Mouse (Mus musculus): ENCODE results near the gene Pomt1.

Gene Pomt1

GRCm38 (mm10) chr2:32235886-32236759, at the start of gene Pomt1:
Pomt1 (plus strand) TSS chr2:32236590.
- DNase-seq (ENCODE audit: low read depth in 2 of 2, low spot score in 2 of 2), result peak; percentile 85 to 86

GRCm38 (mm10) chr2:32187019-32187551, 49.3 kb upstream of the Pomt1 start:
- no peak for DNase-seq (ENCODE audit: low read depth in 2 of 2, low spot score in 2 of 2)

DNA sequence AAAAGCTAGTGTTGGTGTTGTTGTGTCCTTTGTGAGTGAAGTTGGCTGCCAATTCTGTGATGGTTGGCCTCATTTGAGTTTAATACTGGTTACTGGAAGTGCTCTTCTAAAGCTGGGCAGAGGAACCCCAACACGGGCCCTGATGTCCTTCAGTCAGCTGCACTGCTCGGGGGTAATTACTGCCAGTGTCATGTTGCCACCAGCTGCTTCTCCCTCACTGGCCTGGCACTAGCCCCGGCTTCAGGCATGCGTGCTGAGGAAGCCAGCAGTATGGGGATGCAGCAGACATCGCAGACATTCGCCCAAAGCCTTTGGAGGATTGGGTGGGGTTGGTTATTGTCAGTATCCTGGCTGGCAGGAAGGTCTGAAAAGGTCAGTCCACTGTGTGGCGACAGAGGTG, 48.7 kb upstream of the Pomt1 start:
- DNase-seq (ENCODE audit: low read depth in 2 of 2, low spot score in 2 of 2), result no peak

DNA sequence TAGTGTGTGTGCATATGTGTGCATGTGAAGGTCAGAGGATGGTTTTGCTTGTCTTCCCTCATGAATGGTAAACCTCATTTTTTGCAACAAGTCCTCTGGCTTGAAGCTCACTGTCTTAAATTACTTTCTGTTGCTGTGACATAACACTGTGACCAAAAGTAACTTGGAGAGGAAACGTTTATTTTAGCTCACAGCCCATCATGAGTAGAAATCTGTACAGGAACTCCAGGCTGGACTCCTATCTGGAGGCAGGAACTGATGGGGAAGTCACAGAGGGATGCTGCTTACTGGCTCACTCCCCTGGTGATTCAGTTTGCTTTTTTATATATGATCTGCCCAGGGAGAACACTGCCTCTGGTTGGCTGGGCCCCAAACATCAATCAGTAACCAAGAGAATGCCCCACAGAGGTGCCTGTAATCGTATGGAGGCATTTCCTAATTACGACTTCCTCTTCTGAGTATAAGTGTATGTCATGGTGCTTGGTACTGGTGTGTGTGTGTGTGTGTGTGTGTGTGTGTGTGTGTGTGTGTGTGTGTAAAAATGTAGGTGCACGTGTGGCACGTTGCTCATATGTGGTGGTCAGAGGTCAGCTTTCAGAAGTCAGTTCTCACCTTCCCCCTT, 47.2 kb upstream of the Pomt1 start:
- DNase-seq (ENCODE audit: low read depth in 2 of 2, low spot score in 2 of 2), result no peak

DNA sequence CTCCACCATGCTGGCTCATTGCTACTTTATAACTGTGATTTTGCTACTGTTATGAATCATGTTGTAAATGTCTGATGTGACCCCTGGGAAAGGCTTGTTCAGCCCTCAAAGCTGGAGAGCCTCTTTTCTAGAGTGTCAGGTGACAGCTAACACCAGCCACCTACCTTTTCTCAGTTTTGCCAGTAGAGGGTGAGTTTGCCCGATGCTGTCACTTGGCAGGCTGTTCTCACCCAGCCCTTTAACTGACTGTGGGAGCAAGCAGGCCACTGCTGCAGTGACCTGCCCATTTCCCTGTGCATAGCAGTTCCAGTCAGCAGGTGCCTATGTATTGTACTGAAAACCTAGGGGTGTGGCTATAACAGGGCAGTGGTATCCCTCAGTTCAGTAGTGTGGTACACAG, 45.8 kb upstream of the Pomt1 start:
- no peak for DNase-seq (ENCODE audit: low read depth in 2 of 2, low spot score in 2 of 2)

GRCm38 (mm10) chr2:32191872-32192507, 44.4 kb upstream of the Pomt1 start:
- peak; percentile 55 to 69 for DNase-seq (ENCODE audit: low read depth in 2 of 2, low spot score in 2 of 2)

- DNase-seq (ENCODE audit: low read depth in 2 of 2, low spot score in 2 of 2), result no peak
Observed at GRCm38 (mm10) chr2:32198977-32199376, 37.4 kb upstream of the Pomt1 start.

DNA sequence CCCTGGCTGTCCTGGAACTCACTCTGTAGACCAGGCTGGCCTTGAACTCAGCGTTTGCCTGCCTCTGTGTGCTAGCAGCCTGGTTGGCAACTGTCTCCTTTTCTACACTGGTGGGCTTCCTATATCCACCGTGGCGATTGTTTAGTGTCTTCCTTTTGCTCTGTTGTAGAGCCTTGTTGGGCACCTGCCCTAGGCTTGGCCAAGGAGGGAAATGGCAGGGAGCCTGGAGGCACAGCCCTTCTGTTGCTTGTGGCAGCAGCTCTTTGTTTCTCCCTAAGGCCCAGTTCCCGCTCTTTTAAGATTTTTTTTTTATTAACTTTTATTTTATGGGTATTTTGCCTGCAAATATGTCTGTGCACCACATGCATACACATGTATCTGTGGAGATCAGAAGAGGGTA, 36.4 kb upstream of the Pomt1 start:
- DNase-seq (ENCODE audit: low read depth in 2 of 2, low spot score in 2 of 2), result no peak

DNA sequence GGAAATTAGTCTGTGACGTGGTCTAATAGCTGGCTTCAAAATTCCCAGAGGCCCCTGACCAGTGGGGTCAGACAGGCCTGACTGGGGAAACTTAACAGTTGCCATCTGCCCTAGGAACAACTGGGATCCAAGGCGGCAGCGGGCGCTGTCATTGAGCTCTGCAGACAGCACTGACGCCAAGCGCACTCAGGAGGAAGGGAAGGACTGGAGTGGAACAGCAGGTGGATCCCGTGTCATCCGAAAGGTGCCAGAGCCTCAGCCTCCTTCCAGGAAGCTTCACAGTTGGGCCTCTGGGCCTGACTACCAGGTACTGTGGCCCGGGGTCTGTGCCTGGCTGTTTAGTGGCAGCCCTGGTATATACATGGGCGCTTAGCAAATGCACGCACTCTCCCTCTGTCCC, 35.7 kb upstream of the Pomt1 start:
- DNase-seq (ENCODE audit: low read depth in 2 of 2, low spot score in 2 of 2), result no peak

DNA sequence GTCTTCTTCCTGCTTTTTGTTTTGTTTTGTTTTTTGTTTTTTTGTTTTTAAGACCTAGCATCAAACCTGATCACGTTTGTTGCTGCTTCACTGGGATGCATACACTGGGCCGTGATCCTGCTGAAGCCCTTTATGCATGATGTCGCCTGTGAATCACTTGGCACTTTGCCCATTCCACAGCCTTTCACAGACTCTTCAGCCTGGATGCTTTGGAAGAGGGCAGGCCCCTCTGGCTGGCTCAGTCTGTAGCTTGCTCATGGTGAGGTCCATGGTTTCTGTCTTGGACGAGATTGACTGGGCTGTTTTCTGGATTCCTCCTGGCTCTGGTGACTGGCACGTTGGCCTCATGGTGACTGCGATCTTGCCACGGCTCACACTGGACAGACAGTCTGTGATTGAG, 34.9 kb upstream of the Pomt1 start:
- no peak for DNase-seq (ENCODE audit: low read depth in 2 of 2, low spot score in 2 of 2)

DNA sequence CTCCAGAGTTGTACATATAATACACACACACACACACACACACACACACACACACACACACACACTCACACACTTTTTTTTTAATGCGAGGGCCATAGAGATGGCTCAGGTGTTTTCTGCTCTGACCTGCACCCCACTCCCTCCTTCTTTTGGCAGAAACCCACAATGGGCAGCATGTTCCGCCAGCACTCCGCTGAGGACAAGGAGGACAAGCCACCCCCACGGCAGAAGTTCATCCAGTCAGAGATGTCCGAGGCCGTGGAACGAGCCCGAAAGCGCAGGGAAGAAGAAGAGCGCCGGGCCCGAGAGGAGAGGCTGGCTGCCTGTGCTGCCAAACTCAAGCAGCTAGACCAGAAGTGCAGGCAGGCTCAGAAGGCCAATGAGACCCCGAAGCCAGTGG, 32.5 kb upstream of the Pomt1 start:
- no peak for DNase-seq (ENCODE audit: low read depth in 2 of 2, low spot score in 2 of 2)

GRCm38 (mm10) chr2:32207682-32208081, 28.7 kb upstream of the Pomt1 start:
- no peak for DNase-seq (ENCODE audit: low read depth in 2 of 2, low spot score in 2 of 2)

DNA sequence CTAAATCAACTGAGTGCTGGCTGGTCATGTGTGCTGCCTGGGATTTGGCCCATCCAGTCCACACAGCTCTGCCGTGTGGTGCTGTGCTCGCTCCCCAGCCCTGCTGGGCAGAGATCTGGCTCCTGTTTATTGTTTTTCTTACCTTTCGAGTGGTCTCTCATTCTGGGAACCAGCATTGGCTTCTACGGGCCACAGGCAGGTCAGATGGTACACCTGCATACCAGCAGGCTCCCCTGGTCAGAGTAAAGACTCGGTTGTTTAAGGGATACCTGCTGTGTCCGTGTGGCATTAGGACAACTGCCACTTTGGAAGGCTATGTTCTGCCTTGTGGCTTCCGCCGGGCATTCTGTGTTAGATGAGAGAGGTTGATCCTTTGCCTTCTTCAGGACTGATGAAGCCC, 24.7 kb upstream of the Pomt1 start:
- no peak for DNase-seq (ENCODE audit: low read depth in 2 of 2, low spot score in 2 of 2)

GRCm38 (mm10) chr2:32213000-32213399, 23.4 kb upstream of the Pomt1 start:
- DNase-seq (ENCODE audit: low read depth in 2 of 2, low spot score in 2 of 2), result no peak

DNA sequence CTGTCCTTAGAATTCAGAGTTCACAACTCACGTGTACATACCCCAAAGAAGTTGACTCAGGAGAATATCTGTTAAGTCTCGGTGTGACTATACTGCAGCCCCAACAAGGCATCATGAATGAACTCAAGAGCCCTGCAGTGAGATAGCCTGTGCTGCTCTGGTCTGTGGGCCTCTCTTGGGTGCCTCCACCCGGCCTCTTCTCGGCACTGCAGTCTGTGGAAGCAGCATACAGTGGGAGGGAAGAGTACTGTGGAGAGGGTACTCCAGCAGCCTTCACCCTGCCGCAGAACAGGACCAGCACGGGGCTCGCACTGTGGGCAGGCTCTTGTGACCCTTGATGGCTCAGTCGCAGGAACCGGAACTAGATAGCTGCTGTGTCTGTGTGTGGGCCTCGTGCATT, 20.8 kb upstream of the Pomt1 start:
- no peak for DNase-seq (ENCODE audit: low read depth in 2 of 2, low spot score in 2 of 2)

GRCm38 (mm10) chr2:32216506-32216905, 19.9 kb upstream of the Pomt1 start:
- no peak for DNase-seq (ENCODE audit: low read depth in 2 of 2, low spot score in 2 of 2)

GRCm38 (mm10) chr2:32217656-32218055, 18.7 kb upstream of the Pomt1 start:
- DNase-seq (ENCODE audit: low read depth in 2 of 2, low spot score in 2 of 2), result no peak

DNA sequence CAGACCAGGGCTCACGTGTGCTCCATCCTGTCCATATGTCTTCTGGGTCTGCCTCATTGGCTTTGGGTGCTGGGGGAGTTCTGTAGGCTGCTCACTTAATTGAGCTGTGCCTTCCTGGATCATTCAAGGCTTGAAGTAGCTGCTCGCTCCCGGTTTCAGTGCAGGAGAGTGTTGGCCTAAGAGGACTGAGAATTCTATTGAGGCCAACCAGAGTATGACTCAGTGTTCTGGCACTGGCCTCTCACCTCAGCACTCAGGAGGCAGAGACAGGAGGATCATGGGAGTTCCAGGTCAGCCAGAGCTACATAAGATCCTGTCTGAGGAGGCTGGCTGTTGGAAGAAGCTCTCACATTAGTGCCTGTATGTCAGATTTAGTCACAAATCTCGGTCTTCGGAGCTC, 18.3 kb upstream of the Pomt1 start:
- DNase-seq (ENCODE audit: low read depth in 2 of 2, low spot score in 2 of 2), result no peak

GRCm38 (mm10) chr2:32218541-32219334, 17.7 kb upstream of the Pomt1 start:
- no peak for DNase-seq (ENCODE audit: low read depth in 2 of 2, low spot score in 2 of 2)

DNA sequence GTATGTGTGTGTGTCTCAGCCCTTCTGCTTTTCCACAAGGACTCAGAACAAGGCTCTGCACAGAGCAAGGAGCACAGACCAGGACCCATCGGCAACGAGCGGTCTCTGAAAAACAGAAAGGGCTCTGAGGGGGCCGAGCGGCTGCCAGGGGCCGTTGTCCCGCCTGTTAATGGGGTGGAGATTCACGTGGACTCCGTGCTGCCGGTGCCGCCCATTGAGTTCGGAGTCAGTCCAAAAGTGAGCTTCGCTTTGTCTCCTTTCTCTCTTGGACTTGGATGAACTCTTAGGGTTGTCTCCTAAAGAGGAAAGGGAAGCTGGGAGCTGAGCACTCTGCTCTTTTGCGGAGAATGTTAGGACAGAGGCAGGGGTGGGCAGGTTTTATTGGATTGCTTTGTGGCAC, 16.9 kb upstream of the Pomt1 start:
- no peak for DNase-seq (ENCODE audit: low read depth in 2 of 2, low spot score in 2 of 2)

- no peak for DNase-seq (ENCODE audit: low read depth in 2 of 2, low spot score in 2 of 2)
Observed at GRCm38 (mm10) chr2:32220021-32220420, 16.4 kb upstream of the Pomt1 start.

Measured in CD8-positive naive resting alpha-beta T cell, adult 2 months (primary cell).